Mouse (Mus musculus) gastrocnemius, postnatal 10 days (tissue): Measurements from ENCODE around the gene Efcab5. TPM values are rescaled to one million over a fixed set of nuclear protein-coding genes. Genes with fewer than 3 reads are reported as not detected.

Source experiments
- DNase-seq: peaks from one replicate; pipeline ENCODE4 v3.0.0; 2021; ENCODE audit warnings: mixed read lengths
- long read RNA-seq, 2 experiments: library from polyadenylated mRNA; stranded (forward); transcript quantifications; one replicate each; pipeline ENCODE4 v2.0.0; 2021
- total RNA-seq, 2 experiments: library from RNA; stranded (reverse); gene quantifications; 2 replicates each; pipeline ENCODE4 v1.2.3; 2021

Efcab5 gene
- under 1 TPM; 0.28 to 0.75 TPM for total RNA-seq
- long read RNA-seq, experiment 1, result 0 reads
- long read RNA-seq, experiment 2, result 0 reads

DNA sequence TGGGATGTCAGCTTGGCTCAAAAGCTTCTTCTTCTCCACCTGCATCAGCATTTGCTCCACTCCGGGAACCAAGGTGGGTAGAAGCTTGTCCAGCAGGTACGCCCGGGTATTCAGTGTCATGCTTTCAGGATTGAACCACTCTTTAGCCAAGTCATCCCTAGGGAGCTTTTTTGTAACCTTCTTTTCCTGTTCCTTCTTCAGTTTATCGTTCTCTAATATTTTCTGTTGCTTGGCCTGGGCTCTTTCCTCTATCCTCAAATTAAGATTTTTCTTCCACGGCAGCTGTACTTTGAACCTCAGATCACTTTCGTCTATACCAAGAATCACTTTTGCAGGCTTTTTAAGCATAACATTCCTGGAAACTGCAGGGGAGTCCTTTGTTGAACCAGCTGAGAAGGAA is at the start of gene Efcab5:
TSS of gene Efcab5 (minus strand) at position 101 of the 400 bp plus-strand sequence.
- DNase-seq, result no peak

DNA sequence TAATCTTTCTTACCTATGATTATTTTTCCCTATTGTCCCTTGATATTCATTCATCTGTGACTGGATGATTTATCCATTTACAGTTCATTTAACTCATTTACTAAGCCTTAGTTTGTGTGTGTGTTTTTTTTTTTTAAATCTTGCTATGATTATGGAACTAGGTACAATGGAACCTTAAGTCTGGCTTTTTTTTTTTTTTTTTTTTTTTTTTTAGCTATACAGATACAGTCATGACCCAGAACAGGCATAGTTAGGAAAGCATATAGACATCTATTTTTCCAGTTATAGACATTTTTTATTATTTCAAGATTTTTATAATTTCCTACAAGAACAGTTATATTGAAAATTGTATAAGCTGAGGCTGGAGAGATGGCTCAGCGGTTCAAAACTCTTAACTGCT is 46.5 kb upstream of the Efcab5 start:
- no peak for DNase-seq

DNA sequence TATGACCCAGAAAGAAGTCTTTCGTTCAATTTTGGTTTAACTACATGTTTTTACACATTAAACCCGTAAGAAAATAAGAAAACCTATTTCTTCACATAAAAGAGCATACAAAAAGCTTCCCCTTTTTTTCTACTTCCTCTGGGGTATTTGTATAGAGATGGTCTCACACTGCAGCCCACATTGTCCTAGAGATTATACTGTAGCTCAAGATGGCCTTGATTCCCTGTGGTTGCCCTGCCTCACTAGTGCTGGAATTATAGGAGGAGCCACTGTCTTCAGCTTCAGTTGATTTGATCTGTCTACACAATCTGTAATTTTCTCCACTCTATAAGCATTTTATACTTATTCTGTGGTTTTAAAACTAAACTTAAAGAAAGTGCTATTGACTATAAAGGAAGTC is 42.7 kb upstream of the Efcab5 start:
- no peak for DNase-seq

DNA sequence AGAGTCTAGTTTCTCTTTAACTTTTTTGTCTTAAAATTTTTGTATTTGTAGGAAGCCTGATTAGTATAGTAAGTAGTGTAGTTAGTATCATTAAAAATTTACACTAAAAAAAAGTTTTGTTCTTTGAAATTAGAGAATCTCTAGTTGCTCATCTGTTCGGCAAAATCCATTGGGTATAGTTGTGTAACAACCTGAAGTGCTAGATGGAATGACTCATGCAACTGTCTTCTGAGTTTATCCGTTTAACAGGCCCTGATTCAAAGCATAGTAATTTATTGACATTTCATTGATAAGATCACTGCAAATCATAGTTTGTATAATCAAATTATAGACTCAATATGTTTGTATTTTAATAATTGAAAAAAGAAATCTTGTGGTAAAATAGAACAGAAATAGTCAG is 42.0 kb upstream of the Efcab5 start:
- no peak for DNase-seq

- no peak for DNase-seq
Observed at GRCm38 (mm10) chr11:77216761-77217130, 28.0 kb upstream of the Efcab5 start.

GRCm38 (mm10) chr11:77215951-77216760 is 27.4 kb upstream of the Efcab5 start, which contains the start of gene Ssh2:
TSS of gene Ssh2 (plus strand) at chr11:77216287.
- DNase-seq, result peak; percentile 81

GRCm38 (mm10) chr11:77215483-77215882 is 26.7 kb upstream of the Efcab5 start:
- no peak for DNase-seq

DNA sequence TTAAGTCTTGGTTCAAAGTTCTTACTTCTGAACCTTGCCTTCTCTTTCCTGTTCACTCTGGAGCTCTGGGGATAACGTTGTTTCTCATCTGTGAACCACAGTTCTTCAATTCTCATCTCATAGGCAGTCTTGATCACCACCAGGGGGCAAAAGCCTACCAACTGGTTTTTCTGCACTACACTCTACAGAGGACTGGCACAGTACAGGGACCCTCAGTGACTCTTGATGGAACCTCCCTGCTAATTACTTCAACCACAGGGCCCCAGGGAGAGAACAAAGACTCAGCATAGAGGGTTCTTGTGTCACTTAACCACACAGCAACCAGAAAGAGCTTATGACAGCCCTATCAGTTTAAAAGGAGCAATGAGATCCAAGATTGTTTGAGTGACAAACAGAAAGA is 26.0 kb upstream of the Efcab5 start:
- DNase-seq, result peak; percentile 36

GRCm38 (mm10) chr11:77214142-77214692 is 25.4 kb upstream of the Efcab5 start:
- no peak for DNase-seq

GRCm38 (mm10) chr11:77200703-77201102 is 11.9 kb upstream of the Efcab5 start:
- no peak for DNase-seq

DNA sequence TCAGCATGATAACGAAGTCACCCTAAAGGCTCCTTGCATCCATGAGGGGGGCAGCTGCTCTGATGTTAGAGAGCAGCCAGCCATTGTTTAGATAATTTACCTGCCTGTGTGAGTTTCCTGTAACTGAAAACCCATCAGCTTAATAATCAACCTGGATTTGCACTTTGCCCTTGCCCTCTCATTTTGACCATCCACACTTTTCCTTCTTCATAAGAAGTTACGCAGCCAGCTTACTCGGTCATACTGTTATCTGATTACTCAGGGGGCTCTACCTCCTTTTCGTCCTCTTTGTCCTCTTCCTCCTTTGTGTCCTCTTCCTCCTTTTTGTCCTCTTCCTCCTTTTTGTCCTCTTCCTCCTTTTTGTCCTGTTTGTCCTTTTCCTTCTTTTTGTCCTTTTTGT is 10.9 kb upstream of the Efcab5 start:
- no peak for DNase-seq

- no peak for DNase-seq
Observed at GRCm38 (mm10) chr11:77196181-77197143, 7.7 kb upstream of the Efcab5 start.

GRCm38 (mm10) chr11:77195360-77196109 is 6.8 kb upstream of the Efcab5 start:
- no peak for DNase-seq

DNA sequence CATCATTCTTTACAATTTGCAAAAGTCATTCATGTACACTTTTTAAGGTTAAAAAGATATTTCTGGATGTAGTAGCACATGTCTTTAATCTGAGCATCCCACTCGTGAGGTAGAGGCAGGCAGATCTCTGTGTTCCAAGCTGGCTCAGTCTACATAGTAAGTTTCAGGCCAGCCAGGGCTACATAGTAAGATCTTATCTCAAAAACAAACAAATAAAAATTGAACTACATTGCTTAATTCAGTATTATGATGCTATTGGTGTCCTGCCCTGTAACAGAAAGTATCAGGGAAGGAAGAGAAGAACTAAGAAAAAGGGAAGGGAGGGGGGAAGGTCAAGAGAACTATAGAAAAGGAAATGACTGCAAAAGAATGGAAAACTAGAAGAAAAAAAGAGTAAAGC is 6.0 kb upstream of the Efcab5 start:
- no peak for DNase-seq

DNA sequence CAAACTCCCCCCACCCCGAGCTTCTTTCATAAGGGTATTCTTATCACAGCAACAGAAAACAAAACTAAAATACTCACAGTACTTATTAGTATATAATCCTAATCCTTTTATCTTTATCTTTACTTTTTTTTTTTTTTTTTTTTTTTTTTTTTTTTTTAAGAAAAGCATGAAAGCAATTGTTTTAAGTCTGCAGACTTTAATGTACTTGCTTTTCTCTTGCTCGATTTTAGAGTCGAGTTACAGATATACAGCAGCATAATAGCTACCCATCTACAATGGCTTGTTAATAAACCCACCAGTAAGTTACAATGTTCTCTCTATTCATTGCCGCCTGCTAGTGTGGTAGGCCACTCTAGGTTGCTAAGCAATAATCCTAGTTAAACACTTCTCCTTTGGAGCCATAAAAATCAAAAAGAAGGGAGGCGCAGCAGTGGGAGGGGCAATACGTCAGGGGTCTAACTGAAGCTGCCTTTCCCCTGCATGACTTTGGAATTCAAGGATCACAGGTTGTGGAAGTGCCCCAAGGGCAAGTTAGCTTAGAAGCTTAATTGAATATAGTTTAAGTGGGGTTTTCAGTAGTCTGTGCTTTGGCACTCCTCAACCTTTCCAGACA is 5.3 kb upstream of the Efcab5 start:
- no peak for DNase-seq

- DNase-seq, result no peak
Observed at GRCm38 (mm10) chr11:77193410-77193809, 4.6 kb upstream of the Efcab5 start.

DNA sequence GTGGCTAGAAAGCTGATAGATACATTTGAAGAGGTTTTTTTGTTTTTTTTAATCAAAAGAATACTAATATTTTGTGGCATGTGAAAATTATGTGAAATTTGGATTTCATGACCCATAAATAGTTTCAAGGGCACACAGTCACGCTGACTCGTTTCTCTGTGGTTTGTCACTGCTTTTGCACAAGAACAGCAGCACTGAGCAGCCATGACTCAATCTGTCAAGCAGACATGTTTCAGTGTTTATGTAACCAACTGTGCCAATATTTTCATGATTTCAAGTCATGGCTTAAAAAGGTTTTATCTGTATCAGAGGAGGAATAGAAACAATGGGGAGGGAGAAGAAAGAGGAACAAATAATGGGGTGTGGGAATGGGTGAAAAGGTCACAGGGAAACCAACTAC is 3.8 kb downstream of the Efcab5 start:
- DNase-seq, result no peak

DNA sequence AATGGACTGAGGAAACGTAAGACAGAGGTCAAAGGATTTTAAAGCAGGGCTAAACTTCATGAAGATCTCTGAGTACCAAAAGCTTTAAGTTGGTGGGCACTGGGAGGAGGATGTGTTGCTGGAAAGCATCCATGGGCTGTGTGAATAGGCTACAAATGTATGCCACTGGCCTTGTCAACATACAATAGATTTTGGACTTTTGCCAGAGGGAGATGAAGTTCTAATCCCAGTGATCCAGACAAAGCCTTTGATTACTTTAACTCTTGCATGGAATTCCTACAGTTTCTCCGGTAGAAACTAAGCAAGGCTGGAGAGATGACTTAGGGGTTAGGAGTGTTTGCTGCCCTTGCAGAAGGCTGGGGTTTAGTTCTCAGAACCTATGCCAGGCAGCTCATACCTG is 6.2 kb downstream of the Efcab5 start:
- DNase-seq, result no peak

DNA sequence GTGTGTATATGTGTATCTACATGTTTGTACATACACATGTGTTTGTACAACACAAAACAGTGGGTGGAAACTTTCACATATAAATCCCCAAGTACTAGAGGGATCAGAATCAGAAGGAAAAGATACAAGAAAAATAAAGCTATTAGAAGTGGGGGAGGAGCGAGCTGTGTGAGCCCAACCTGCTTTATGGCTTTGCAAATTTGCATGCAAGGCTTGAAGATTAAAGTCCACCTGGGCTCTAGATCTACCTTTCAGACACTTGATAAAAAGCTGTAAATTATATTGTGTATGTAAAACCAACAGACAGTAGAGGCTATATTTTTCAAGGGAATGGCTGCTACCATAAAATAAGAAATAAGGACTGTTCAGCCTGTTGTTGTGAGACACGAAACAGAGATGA is 6.7 kb downstream of the Efcab5 start:
- no peak for DNase-seq

GRCm38 (mm10) chr11:77181528-77181927 is 7.2 kb downstream of the Efcab5 start:
- DNase-seq, result no peak

- DNase-seq, result no peak
Observed at GRCm38 (mm10) chr11:77180886-77181285, 7.9 kb downstream of the Efcab5 start.

DNA sequence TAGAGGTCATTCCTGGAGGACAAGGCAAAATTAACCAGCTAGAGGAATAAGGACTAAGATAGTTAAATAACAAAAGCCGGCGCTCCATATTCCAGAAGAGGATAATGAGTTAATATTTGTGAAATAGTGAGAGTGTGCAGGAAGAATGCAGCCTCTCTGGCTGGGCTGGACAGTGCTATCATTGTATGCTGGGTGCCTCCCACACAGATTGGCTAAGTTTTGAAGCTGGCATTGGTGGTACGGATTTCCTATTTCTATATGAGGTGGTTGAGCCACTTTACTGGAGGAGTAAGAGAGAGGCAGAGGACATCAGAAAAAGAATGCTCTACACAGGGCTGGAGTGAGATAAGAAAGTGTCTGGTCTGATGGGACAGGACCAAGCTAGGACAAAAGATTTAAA is 9.0 kb downstream of the Efcab5 start:
- DNase-seq, result no peak
